Mouse (Mus musculus): ENCODE measurements around the gene Irf8.
A peak's percentile ranks its signal among the peaks of the same experiment; 100 is the strongest.
"Not testable (repeated sequence)": the region's sequence is repeated elsewhere in the genome, so short reads cannot be mapped to it uniquely, and the experiment has no call there.

Gene Irf8

GRCm38 (mm10) chr8:120719586-120720236 is 16.4 kb upstream of the Irf8 start:
- no peak for DNase-seq (ENCODE audit: extremely low read depth, low read depth, low spot score)

GRCm38 (mm10) chr8:120723025-120723424 is 13.1 kb upstream of the Irf8 start:
- no peak for DNase-seq (ENCODE audit: extremely low read depth, low read depth, low spot score)

- not testable (repeated sequence) for DNase-seq (ENCODE audit: extremely low read depth, low read depth, low spot score)
Observed at GRCm38 (mm10) chr8:120724096-120724495, 12.1 kb upstream of the Irf8 start.

GRCm38 (mm10) chr8:120724816-120725575 is 11.2 kb upstream of the Irf8 start:
- no peak for DNase-seq (ENCODE audit: extremely low read depth, low read depth, low spot score)

DNA sequence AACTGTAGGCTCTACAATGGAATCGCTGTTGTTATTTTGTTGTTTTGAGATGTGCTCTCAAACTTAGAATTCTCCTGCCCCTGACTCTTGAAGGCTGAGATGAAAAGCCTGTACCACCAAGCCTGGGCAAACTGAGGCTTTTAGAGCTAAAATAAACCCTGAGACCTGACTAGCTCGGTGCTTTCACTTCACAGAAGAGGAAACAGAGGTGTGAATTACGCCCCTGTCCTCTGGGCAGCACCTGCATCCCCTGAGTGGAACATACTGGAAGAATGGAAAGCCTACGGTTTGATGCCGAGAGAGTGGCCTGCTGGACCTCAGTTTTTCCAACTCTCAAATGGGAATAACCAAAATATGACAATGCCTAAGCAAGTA is 10.6 kb upstream of the Irf8 start:
- DNase-seq (ENCODE audit: extremely low read depth, low read depth, low spot score): no peak

GRCm38 (mm10) chr8:120726051-120726450 is 10.1 kb upstream of the Irf8 start:
- no peak for DNase-seq (ENCODE audit: extremely low read depth, low read depth, low spot score)

- no peak for DNase-seq (ENCODE audit: extremely low read depth, low read depth, low spot score)
Observed at GRCm38 (mm10) chr8:120728488-120729160, 7.5 kb upstream of the Irf8 start.

- no peak for DNase-seq (ENCODE audit: extremely low read depth, low read depth, low spot score)
Observed at GRCm38 (mm10) chr8:120731582-120731981, 4.6 kb upstream of the Irf8 start.

DNA sequence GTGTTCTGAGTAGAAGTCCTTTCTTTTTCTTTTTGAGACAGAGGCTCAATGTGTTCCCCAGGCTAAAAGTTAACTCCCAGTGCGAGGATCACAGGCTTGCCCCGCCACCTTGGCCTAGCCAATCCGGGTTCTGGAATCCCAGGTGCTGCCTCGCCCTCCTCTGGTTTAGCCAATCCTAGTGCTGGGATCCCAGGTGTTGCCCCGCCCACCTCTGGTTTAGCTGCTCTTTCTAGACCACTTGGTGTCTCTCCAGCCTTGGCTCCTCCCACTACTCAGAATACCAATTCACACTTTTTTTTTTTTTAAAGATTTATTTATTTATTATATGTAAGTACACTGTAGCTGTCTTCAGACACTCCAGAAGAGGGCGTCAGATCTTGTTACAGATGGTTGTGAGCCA is 4.1 kb upstream of the Irf8 start:
- no peak for DNase-seq (ENCODE audit: extremely low read depth, low read depth, low spot score)

DNA sequence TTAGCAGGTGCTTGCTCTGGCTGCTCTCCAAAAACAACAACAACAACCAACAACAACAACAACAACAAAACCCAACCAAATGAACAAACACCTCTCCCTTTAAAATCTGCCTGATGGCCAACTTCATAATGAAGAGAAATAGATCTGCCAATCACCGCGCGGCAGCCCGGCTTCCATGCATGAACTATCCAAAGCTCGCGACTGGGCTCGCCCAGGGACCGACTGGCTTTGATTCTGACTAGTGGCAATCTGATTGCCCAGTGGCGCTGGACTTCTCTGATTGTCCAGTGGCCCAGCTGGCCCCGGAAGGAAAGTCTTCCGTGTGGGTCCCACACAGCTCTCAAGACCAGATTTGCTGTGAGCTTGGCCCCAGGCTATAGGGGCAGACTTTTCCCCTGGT is 328 bp downstream of the Irf8 start:
- no peak for DNase-seq (ENCODE audit: extremely low read depth, low read depth, low spot score)

DNA sequence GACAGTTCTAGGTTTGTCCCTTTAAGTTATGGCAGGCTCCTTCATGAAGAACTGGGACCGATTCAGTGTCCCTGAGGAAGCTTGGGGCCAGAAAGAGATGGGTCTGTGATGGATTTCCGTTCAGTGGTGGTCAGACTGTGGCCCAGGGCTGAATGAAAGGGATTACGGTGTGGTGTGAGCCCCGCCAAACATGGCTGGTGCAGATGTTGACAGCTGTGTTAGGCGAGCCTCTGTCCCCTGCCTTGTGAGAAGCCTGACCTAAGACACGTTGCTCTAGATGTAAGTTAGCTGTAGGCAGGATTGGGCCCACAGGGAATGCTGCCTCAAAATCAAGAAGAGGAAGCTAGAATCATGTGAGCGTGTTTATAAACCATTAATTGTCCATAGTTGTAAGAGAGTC is 1.0 kb downstream of the Irf8 start:
- no peak for DNase-seq (ENCODE audit: extremely low read depth, low read depth, low spot score)

GRCm38 (mm10) chr8:120738771-120739170 is 2.6 kb downstream of the Irf8 start:
- no peak for DNase-seq (ENCODE audit: extremely low read depth, low read depth, low spot score)

GRCm38 (mm10) chr8:120739526-120739925 is 3.4 kb downstream of the Irf8 start:
- no peak for DNase-seq (ENCODE audit: extremely low read depth, low read depth, low spot score)

DNA sequence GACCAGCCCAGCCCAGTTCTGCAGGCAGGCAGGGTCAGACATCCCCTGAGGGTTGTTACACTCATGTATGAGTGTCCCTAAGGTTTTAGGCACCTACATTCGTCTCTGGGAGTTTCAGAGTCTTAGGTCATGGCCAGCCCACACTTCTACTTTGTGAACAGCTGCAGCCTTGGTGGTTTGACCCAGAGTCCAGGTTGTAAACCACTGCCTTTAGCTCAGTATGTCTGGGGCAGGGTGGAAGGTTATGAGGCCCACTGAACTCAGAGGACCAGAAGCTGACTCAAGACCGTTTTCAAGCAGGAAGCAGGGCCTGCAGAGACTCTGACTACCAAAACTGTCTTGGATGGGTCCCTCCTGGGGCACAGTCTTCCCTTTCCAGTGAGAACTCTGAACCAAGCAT is 4.4 kb downstream of the Irf8 start:
- DNase-seq (ENCODE audit: extremely low read depth, low read depth, low spot score): no peak

DNA sequence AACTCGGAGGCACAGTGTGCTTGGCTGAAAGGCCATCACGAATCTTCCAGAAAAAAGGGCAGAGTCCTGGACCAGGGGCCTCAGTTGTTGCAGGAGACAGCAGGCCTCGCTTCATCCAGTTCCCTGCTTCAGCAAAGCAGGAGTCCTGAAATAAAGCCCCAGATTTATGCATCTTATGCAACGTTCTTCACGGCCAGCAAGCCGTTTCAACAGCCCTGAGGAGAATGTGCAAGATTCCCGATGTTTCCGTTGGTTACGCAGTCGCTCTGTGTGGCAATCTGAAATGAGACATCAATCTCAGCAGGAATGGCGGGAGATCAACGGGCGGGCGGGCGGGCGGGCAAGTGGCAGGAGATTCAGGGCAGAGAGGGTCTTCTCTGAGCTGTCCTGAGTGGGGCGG is 4.8 kb downstream of the Irf8 start:
- DNase-seq (ENCODE audit: extremely low read depth, low read depth, low spot score): peak; percentile 58

DNA sequence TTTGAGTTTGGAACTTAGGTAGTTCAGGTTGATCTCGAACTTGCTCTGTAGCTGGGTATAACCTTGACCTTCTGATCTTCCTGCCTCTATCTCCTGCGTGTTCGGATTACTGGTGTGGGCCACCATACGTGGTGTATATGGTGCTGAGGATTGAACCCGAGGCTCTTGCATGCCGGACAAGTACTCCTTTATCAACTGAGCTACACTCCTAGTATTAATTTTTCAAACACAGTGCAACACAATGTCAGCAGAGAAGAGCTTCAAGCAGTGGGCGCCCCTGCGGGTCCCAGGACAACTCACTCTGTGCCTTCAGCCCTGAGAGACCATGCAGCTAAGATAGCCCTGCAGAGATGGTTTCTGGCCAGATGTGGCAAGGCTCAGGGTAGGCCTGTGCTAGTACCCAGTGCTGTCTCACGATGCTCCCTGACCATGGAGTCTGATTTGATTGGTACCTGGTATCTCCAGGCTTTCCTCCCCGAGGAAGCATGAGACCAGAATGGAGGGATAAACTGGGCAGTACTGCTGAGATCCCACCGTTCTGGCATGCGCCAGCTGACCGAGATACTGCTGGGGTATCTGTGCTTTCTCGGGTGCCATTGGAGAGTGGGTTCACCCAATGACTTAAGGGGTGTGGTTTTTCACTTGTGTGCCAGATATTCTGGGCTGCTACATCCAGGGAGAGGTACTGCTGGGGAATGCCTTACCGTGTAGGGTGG is 5.8 kb downstream of the Irf8 start:
- no peak for DNase-seq (ENCODE audit: extremely low read depth, low read depth, low spot score)

GRCm38 (mm10) chr8:120743149-120743897 is 7.2 kb downstream of the Irf8 start:
- DNase-seq (ENCODE audit: extremely low read depth, low read depth, low spot score): no peak

GRCm38 (mm10) chr8:120743898-120744290 is 7.7 kb downstream of the Irf8 start:
- no peak for DNase-seq (ENCODE audit: extremely low read depth, low read depth, low spot score)

DNA sequence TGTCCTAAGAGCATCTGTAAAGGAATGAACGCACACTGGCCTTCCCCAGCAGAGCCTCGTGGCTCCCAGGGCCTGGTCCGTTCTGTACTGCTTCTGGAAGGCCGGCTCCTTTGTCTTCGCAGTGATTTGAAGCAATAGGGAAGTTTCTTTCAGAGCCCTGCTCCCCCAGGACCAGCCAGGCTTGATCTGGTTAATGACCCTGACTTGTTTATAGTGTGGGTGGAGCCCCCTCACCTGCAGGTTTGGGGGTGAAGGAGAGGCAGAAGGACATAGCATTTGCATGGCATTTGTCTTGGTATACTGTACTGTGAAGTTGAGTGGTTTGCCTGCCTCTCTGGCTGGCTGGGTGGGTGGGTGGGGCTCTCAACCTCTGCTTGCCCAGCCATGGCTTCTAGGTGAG is 8.3 kb downstream of the Irf8 start:
- no peak for DNase-seq (ENCODE audit: extremely low read depth, low read depth, low spot score)

DNA sequence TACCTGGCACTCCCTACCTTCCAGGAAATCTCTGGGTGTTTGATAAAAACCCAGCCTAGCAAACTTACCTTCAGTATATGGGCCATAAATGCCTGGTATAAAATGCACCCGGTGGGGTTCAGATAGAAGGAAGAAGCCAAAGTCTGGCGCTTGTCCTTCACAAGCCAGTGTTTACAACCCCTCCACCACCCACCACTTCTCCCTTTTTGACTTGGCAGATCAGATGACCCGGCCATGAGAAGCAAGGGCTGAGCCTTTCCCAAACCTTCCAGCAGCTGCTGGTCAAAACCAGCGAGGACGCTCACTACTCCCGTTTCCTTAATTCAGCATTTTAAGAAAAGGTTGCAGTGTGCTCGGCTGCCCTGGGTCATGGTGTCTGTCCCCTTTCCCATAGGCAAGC is 9.1 kb downstream of the Irf8 start:
- no peak for DNase-seq (ENCODE audit: extremely low read depth, low read depth, low spot score)

All from fat pad, adult 2 months (tissue).